Mouse (Mus musculus) forebrain, embryonic 15.5 days (tissue): ENCODE data around the gene Tada2a. TPM values are rescaled to one million over a fixed set of nuclear protein-coding genes. Genes with fewer than 3 reads are reported as not detected.

ENCODE experiments used
- ATAC-seq: fragments of 200-750 bp; cut with Nextera tagmentation; replicated peaks from 2 replicates; pipeline ENCODE4 v1.8.0; 2017; ENCODE audit warnings: mild to moderate bottlenecking, moderate TSS enrichment, moderate library complexity
- H3K27ac ChIP-seq: fragments of 300-500 bp; sonication (generic); replicated peaks from 2 replicates; pipeline ENCODE4 v1.5.1; 2015; ENCODE audit warnings: mild to moderate bottlenecking, inconsistent platforms
- H3K27me3 ChIP-seq: fragments of 300-500 bp; sonication (generic); 2 replicates; pipeline ENCODE4 v1.6.1; 2015; ENCODE audit warnings: inconsistent platforms
- H3K36me3 ChIP-seq: fragments of 300-500 bp; sonication (generic); 2 replicates; pipeline ENCODE4 v1.6.1; 2015; ENCODE audit warnings: mild to moderate bottlenecking, inconsistent platforms
- H3K4me1 ChIP-seq: fragments of 300-500 bp; sonication (generic); 2 replicates; pipeline ENCODE4 v1.6.1; 2015; ENCODE audit warnings: inconsistent platforms
- H3K4me2 ChIP-seq: fragments of 300-500 bp; sonication (generic); replicated peaks from 2 replicates; pipeline ENCODE4 v1.6.1; 2015; ENCODE audit warnings: mild to moderate bottlenecking, inconsistent platforms
- H3K4me3 ChIP-seq: fragments of 300-500 bp; sonication (generic); 2 replicates; pipeline ENCODE4 v1.5.1; 2015; ENCODE audit warnings: mild to moderate bottlenecking, inconsistent platforms
- H3K9ac ChIP-seq: fragments of 300-500 bp; sonication (generic); replicated peaks from 2 replicates; pipeline ENCODE4 v1.6.1; 2015; ENCODE audit warnings: mild to moderate bottlenecking, inconsistent platforms
- H3K9me3 ChIP-seq: fragments of 300-500 bp; sonication (generic); 2 replicates; pipeline ENCODE4 v1.6.1; 2016; ENCODE audit warnings: inconsistent platforms
- whole genome bisulfite sequencing: fragments of 180-500 bp; shearing (Covaris S2); methylation state at CpG from one replicate; pipeline ENCODE4 v1.1.7; 2015; ENCODE audit warnings: mixed read lengths; 5-methylcytosine and 5-hydroxymethylcytosine counted together
- polyA plus RNA-seq: library from polyadenylated mRNA; unstranded; fragments of >200 nt; fragmentation: Nextera tagmentation; extraction: Ambion mirVana; gene quantifications from 2 replicates; pipeline ENCODE4 v1.2.1, GENCODE M21; 2015

Tada2a gene
- polyA plus RNA-seq, 1 experiment from 2014 or later: 37.5 TPM

DNA sequence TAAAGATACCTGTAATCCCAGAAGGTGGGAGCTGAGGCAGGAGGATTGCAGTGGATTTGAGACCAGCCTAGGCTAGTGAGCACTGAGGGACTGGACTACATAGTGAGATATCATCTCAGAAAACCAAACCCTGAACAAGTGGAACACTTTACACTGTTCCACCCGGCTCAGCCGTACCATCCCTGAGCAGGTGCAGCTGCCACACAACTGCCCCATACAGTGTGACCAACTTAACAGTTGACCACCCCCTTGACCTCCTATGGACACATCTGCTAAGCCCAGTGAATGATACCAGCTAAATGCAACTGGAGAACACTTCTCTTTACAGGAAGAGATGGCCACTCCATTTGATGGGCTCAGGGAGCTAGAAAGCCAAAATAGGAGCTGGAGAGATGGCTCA is 72.0 kb downstream of the Tada2a start:
- Histone ChIP-seq H3K4me3 (no peak overlapping the region), H3K9me3 (no peaks in the 10 kb centered on the region), H3K27me3 (no peaks in the 10 kb centered on the region), H3K4me2 (no peak overlapping the region), H3K36me3 (no peaks in the 10 kb centered on the region), H3K4me1 (peaks cover 19% of the 10 kb centered on the region), H3K27ac (no peak overlapping the region), H3K9ac (no peak overlapping the region)
- 92% methylated on average over 2 of the region's 2 CpGs for WGBS
- ATAC-seq: no peak

DNA sequence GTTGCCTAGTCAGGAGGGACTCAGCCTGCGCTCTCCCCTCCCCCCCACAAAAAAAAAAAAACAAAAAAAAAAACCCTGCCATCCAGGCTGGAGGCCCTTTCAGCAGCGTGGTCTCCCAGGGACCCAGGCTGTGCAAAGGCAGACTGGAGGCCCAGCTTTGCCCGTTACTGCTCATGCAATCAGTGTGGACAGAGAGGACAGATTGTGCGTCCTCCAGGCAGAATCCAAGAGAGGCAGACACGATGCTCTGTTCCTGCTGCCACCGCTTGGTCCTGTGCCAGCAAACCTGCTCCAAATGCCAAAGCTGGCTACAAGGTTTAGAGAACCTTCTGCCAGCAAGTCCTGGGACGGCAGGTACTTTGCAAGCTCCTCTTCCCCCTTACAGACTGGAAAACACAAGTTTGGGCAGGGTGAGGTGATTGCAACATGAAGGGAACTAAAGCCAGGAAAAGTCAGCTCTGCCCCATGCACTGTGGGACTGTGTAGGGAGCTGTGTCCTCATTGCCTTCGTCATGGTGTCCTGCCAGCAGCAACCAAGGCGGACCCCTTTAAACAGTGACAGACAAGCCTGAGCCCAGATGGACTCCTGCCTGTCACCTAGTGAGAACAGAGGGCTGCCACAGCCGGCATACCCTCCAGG is 75.8 kb downstream of the Tada2a start:
- H3K4me2 ChIP-seq: no peak overlapping the region
- 30% methylated on average over 10 of the region's 10 CpGs for WGBS
- no peak overlapping the region for H3K9ac ChIP-seq

DNA sequence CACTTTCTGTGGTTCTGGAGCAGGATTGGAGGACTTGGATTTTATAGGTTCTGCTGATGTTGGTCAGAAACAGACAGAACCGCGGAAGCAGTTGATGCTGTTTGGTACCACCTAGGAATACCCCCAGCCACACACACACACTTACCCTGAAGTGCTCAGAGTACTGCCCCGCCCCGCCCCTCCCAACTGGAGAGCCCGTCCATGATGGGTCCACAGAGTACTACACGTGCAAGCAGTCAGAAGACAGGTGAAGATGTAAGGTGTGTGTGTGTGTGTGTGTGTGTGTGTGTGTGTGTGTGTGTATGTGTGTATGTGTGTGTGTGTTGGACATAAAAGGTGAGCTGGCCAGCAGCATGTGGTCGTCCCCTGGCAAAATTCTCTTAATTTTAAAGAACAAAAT is 76.3 kb downstream of the Tada2a start:
- H3K9me3 ChIP-seq: no peaks in the 10 kb centered on the region
- H3K27me3 ChIP-seq: no peaks in the 10 kb centered on the region
- H3K4me1 ChIP-seq: peaks cover 29% of the 10 kb centered on the region
- no peaks in the 10 kb centered on the region for H3K36me3 ChIP-seq
- H3K9ac ChIP-seq: no peak overlapping the region
- no peak for ATAC-seq
- H3K27ac ChIP-seq: peak overlapping the region; percentile 84
- WGBS: 80% methylated on average over 7 of the region's 7 CpGs
- H3K4me3 ChIP-seq: no peak overlapping the region
- H3K4me2 ChIP-seq: no peak overlapping the region

More for the DNA sequence above, 75.8 kb downstream of the Tada2a start:
- Histone ChIP-seq H3K27ac (peak overlapping the region; percentile 84), H3K4me3 (no peak overlapping the region), H3K9me3 (no peaks in the 10 kb centered on the region), H3K27me3 (no peaks in the 10 kb centered on the region), H3K36me3 (no peaks in the 10 kb centered on the region), H3K4me1 (peaks cover 23% of the 10 kb centered on the region)
- ATAC-seq: peak; percentile 92

DNA sequence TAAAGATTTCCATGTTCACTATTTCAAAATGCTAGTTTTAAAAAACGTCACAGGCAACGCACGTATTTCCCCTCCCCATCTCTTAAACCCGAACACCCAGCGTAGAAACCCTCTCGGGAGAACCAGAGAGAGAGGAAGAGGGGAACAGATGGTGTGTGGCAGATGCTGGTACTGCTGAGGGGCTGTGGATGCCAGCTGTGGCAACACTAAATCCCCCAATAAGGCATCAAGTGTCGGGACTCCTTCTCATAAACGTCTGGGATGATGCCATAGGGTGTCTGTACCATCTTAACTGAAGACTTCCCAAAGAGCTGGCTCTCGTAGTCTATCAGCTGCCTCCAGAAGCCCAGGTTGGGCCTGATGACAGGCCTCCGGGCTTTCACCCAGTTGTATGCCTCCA is 81.0 kb downstream of the Tada2a start:
- H3K4me2 ChIP-seq: no peak overlapping the region
- H3K27ac ChIP-seq: peak overlapping the region; percentile 63
- ATAC-seq: peak; percentile 46
- H3K4me3 ChIP-seq: no peak overlapping the region
- no peaks in the 10 kb centered on the region for H3K9me3 ChIP-seq
- WGBS: 54% methylated on average over 10 of the region's 10 CpGs
- peaks cover 44% of the 10 kb centered on the region for H3K4me1 ChIP-seq
- no peaks in the 10 kb centered on the region for H3K36me3 ChIP-seq
- no peak overlapping the region for H3K9ac ChIP-seq
- H3K27me3 ChIP-seq: no peaks in the 10 kb centered on the region

DNA sequence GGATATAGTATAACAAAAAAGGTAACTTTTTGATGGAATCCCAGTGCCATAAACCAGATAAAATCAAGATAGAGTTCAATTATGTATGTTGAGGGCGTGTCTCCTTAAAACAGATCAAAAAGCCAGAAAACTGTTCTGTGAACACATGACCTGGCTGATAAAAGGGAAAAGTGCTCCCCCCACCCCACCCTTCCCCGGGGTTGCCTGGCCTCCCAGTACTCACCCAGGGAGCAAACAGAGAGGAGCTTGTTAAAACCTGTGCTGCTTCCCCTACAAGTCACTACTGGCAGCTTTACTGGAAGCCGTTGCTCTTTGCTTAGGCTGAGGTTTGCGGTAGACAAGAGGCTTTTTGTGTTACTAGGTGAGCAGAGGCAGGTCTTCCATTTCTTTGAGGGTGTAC is 82.1 kb downstream of the Tada2a start:
- Histone ChIP-seq H3K9ac (no peak overlapping the region), H3K9me3 (no peaks in the 10 kb centered on the region), H3K4me1 (peaks cover 44% of the 10 kb centered on the region), H3K4me3 (no peak overlapping the region), H3K4me2 (no peak overlapping the region), H3K27me3 (no peaks in the 10 kb centered on the region), H3K36me3 (no peaks in the 10 kb centered on the region), H3K27ac (0 out of 2 replicates have a peak overlapping the region, but pooled peaks have one; percentile 19)
- WGBS: 50% methylated on average over 4 of the region's 4 CpGs
- ATAC-seq: no peak

DNA sequence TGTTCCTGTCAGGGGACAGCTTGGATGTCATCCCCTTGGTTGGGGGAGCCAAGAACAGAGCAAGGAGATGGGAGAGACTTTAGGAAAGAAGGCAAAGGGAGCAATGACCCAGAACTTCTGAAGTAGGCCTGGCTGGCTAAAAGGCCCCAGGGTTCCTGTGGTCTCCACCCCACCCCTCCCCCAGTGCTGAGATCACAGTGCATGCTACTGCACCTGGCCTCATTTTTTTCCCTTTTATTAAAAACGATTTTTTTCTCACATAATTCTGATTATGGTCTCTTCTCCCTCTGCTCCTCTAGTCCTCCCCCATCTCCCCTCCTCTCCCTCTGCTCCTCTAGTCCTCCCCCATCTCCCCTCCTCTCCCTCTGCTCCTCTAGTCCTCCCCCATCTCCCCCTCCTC is 84.4 kb downstream of the Tada2a start:
- ATAC-seq: no peak
- H3K36me3 ChIP-seq: peaks cover 8% of the 10 kb centered on the region
- WGBS: 33% methylated on average over 1 of the region's 1 CpGs
- H3K27ac ChIP-seq: 0 out of 2 replicates have a peak overlapping the region, but pooled peaks have one; percentile 86
- no peaks in the 10 kb centered on the region for H3K9me3 ChIP-seq
- peaks cover 47% of the 10 kb centered on the region for H3K4me1 ChIP-seq
- no peak overlapping the region for H3K4me3 ChIP-seq
- no peak overlapping the region for H3K4me2 ChIP-seq
- H3K27me3 ChIP-seq: no peaks in the 10 kb centered on the region
- H3K9ac ChIP-seq: no peak overlapping the region

DNA sequence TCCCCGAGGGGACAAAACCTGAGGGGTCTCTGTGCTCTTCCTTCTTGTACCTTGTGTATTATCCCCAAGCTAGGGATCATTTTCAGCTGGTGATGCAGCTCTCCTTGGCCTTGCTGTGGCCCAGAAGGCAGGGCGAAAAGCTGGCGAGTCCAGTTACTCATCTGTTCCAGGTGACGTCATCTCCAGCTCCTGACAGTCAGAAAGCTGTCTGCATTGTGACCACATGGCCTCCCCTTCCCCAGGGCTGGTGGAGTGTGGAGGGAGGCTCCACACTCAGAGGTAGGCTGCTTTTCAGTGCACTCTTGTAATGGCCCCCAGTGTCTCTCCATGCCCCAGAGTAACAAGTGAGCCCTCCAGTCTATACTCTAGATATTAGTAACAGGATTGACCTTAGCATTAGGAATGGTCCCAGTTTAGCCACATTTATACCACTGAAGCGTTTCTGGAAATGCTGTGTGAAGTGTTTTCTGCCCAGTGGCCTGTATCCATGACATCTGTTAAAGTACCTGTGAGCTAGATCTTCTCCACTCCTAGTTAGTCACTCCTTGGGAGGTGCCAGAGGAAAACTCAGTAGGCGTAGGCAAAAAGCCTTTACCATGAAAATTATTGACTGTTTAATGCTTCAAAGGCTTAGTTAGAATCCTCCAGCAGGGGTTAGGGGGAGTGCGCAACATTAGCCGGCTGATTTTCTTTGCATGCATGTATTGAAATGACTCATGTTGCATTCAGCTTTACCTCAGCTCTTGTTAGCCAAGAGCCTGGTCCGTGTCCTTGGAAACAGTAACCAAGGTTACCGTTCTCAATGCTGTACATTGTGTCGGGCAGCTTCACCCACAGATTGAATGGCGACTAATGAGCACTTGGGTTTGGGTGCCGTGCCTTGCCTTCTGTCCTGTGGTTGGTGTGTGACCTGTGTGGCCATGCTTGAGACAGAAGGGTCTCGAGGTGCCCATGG is 86.3 kb downstream of the Tada2a start:
- Histone ChIP-seq H3K4me2 (peak overlapping the region; percentile 12; the same call in 1 of the 2 replicates), H3K4me1 (peaks cover 38% of the 10 kb centered on the region), H3K27me3 (no peaks in the 10 kb centered on the region), H3K27ac (peak overlapping the region; percentile 86), H3K36me3 (peaks cover 17% of the 10 kb centered on the region), H3K4me3 (no peak overlapping the region), H3K9ac (no peak overlapping the region), H3K9me3 (no peaks in the 10 kb centered on the region)
- peak; percentile 90 for ATAC-seq
- 7% methylated on average over 14 of the region's 14 CpGs for WGBS

DNA sequence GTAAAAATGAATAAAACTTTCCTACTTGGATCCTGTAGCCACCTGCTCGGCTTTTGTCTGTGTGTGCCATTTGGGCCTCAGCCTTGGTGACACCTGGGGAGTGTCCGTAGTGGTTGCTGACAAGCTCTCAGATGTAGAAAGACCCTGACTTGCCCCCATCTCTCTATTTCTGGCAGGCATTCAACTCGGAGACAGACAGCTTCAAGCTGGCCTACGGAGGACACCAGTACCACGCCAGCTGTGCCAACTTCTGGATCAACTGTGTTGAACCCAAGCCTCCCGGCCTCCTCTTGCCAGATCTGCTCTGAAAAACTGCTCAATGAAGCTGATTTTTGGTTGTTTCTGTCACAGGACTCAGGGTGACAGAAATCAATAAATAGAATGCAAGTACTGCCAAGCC is 88.8 kb downstream of the Tada2a start:
- Histone ChIP-seq H3K9ac (no peak overlapping the region), H3K4me2 (no peak overlapping the region), H3K27ac (no peak overlapping the region), H3K4me3 (no peak overlapping the region), H3K9me3 (no peaks in the 10 kb centered on the region), H3K27me3 (no peaks in the 10 kb centered on the region), H3K4me1 (peaks cover 29% of the 10 kb centered on the region), H3K36me3 (peaks cover 25% of the 10 kb centered on the region)
- ATAC-seq: no peak
- WGBS: 51% methylated on average over 6 of the region's 6 CpGs

DNA sequence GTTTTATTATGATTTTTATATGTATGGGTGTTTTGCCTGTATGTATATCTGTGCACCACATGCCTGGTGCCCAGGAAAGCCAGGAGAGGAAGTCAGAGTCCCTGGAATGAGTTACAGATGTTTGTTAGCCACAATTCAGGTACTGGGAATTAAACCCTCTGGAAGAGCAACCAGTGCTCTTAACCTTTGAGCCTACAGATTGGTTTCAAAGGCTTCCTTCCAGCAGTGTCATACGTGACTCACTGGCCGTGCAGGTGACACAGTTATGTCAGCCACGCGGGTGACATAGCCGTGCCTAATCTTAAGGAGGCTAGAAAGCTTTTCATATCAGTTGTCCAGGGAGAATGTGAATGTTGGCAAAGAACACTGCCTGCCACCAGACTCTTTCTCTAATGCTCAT is 95.7 kb downstream of the Tada2a start:
- H3K4me1 ChIP-seq: peaks cover 3% of the 10 kb centered on the region; the same call in 1 of the 2 replicates
- 93% methylated on average over 5 of the region's 5 CpGs for WGBS
- no peak overlapping the region for H3K4me2 ChIP-seq
- no peak for ATAC-seq
- H3K4me3 ChIP-seq: no peak overlapping the region
- H3K36me3 ChIP-seq: peaks cover 47% of the 10 kb centered on the region
- H3K9me3 ChIP-seq: no peaks in the 10 kb centered on the region
- no peaks in the 10 kb centered on the region for H3K27me3 ChIP-seq
- H3K9ac ChIP-seq: no peak overlapping the region
- H3K27ac ChIP-seq: no peak overlapping the region

DNA sequence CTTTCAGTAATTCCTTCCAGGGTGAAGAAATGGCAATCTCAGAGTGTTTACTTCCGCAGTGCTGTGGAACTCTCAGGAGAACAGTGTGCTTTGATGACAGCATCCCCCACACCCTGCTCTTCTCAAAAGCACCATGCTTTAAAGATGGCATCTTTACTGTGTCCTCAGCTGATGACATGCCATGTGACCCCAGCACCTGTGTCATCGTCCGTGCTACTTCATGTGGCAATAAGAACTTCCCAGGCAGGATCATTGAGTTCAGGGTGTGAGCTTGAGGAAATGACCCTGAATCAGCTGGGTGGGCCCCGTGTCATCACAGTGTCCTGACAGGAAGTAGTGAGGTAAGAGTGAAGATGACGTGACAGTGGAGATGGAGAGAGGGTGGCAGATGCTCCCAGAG is 96.8 kb downstream of the Tada2a start:
- no peak for ATAC-seq

DNA sequence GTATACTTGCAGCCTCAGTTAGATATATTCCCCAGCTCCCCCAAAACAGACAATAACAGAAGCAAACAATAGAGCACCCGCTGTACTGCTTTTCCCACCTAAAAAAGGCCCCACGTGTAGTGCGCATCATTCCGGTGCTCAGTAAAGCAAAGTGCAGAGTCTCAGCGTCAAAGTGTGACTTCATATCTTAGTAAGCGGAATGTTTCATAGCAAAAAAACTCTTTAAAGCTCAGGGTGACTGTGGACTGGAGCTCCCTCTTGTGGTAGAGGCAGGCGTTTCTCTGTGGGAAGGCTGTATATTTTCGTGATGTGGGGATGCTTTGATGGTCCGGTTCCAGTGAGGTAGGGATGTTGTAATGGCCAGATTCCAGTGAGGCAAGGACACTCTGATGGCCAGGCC is 97.4 kb downstream of the Tada2a start:
- Histone ChIP-seq H3K27ac (no peak overlapping the region), H3K9me3 (no peaks in the 10 kb centered on the region), H3K4me1 (peaks cover 12% of the 10 kb centered on the region), H3K36me3 (peaks cover 58% of the 10 kb centered on the region), H3K27me3 (no peaks in the 10 kb centered on the region), H3K9ac (no peak overlapping the region), H3K4me2 (no peak overlapping the region), H3K4me3 (no peak overlapping the region)
- ATAC-seq: no peak
- 55% methylated on average over 9 of the region's 9 CpGs for WGBS

More for the DNA sequence above, 96.8 kb downstream of the Tada2a start:
- peaks cover 52% of the 10 kb centered on the region for H3K36me3 ChIP-seq
- no peaks in the 10 kb centered on the region for H3K9me3 ChIP-seq
- no peak overlapping the region for H3K9ac ChIP-seq
- no peaks in the 10 kb centered on the region for H3K27me3 ChIP-seq
- no peak overlapping the region for H3K4me2 ChIP-seq
- H3K4me3 ChIP-seq: no peak overlapping the region
- WGBS: 92% methylated on average over 5 of the region's 5 CpGs
- no peak overlapping the region for H3K27ac ChIP-seq
- H3K4me1 ChIP-seq: peaks cover 12% of the 10 kb centered on the region
